Mouse (Mus musculus) gastrocnemius, adult 2 months (tissue): ENCODE data around the gene Drd5. TPM values are rescaled to one million over a fixed set of nuclear protein-coding genes. Genes with fewer than 3 reads are reported as not detected.

Experiments used
- DNase-seq: peaks from one replicate; pipeline ENCODE4 v3.0.0; 2022
- H3K27ac ChIP-seq: fragments of 200-600 bp; 2 replicates; pipeline ENCODE4 v1.8.1; 2022; ENCODE audit warnings: mild to moderate bottlenecking
- H3K4me3 ChIP-seq: fragments of 200-600 bp; 2 replicates; pipeline ENCODE4 v1.8.1; 2022; ENCODE audit warnings: mild to moderate bottlenecking, moderate library complexity
- CTCF ChIP-seq: fragments of 200-600 bp; IDR thresholded peaks from 2 replicates; pipeline ENCODE4 v1.8.1; 2022; ENCODE audit warnings: antibody characterized with exemption, mild to moderate bottlenecking, moderate library complexity
- intact Hi-C: fragments of 180-260 bp; cut with DNase I; formaldehyde crosslinking; loops from one replicate; pipeline ENCODE4 v1.15.1; 2025
- total RNA-seq, 2 experiments: library from RNA; stranded (reverse); gene quantifications; 2 replicates each; pipeline ENCODE4 v1.2.3; 2021

Gene Drd5
- total RNA-seq, 2 experiments from 2014 or later = not detected

GRCm38 (mm10) chr5:38365521-38365920 is 46.4 kb downstream of the Drd5 start:
- Histone ChIP-seq H3K27ac (no peak overlapping the region), H3K4me3 (no peak overlapping the region)
- no peak for DNase-seq
- intact Hi-C loops = no loop called here
- TF ChIP-seq CTCF = no peak

DNA sequence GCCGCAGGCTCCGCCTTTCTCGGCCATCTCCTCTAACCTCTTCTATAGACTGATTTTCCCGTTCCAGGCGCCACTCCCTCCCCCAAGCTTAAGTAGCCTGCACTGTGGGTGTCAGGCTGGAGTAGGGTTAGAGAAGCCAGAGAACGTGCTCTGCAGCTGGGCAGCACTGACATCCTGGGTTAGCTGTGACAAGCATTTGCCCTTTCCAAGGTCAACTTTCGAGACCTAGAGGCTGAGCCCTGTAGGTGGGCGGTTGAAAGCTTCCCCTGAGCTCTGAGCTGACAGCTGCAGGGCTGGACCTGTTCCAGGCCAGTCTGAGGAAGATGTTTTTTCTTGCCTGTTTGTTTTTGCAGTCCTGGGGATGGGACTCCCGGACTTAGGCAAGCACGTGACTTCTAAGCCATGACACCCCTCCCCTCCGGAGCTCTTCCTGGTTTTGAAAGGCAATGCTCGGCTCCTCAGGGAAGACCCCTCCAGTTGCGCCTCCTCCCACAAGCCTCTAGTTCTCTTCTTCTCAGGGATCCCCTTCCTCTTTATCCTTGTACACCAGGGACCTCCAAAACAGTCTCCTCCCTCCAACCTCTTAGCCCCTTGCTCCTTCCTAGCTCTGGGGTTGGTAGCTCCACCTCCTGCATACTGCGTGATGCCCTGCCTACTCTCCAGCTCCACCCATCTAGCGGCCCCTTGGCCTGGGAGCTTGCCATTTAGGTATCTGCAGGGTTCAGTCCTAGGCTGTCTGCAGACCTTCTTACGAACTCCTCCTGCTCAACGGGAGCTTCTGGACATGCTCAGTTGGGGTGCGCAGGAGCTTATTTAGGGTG is 47.7 kb downstream of the Drd5 start:
- intact Hi-C loops = no loop called here
- peak; percentile 20 for DNase-seq
- Histone ChIP-seq H3K27ac (peak overlapping the region; percentile 28), H3K4me3 (peak overlapping the region; percentile 59)
- TF ChIP-seq CTCF = no peak

DNA sequence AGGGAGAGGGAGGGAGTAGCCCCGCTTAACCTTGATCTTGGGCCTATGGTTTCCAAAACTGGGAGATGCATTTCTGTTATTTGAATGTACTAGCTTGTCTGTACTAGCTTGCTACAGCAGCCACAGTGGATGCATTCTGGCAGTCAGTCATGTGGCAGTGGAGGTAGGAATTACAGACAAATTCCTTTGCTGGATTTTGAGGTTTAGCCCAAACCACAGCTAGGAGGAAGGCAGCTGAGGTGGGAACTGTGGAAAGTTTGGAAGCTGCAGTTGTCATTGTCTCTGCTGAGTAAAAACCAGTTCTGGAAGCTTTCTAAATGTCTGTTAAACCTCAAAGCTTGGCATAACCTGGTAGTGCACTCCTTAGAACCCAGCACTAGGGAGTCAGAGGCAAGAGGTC is 52.1 kb downstream of the Drd5 start:
- TF ChIP-seq CTCF = no peak
- no peak for DNase-seq
- Histone ChIP-seq H3K27ac (no peak overlapping the region), H3K4me3 (no peak overlapping the region)
- intact Hi-C loops = no loop called here

Other genes starting within 250 kb of the Drd5 start
- 1 to 10 TPM; 2.4 to 2.5 TPM for gene Nsg1, start 159.5 kb upstream of the Drd5 start, total RNA-seq
- 1 to 10 TPM; 2.6 to 3.1 TPM for gene Zbtb49, start 98.9 kb upstream of the Drd5 start, total RNA-seq
- 10 to 100 TPM; 18.7 to 19.9 TPM for gene Lyar, start 98.9 kb upstream of the Drd5 start, total RNA-seq
- gene Tmem128, start 59.2 kb upstream of the Drd5 start, total RNA-seq = 1 to 10 TPM; 6.6 to 8.1 TPM
- under 1 TPM; 0.18 to 0.20 TPM for gene Otop1, start 43.4 kb upstream of the Drd5 start, total RNA-seq
- under 1 TPM; 0.20 to 0.25 TPM for gene Slc2a9, start 183.8 kb downstream of the Drd5 start, total RNA-seq
- 10 to 100 TPM; 42.7 to 64.8 TPM for gene Wdr1, start 243.9 kb downstream of the Drd5 start, total RNA-seq